Mouse (Mus musculus): ENCODE measurements around the gene Marc2.

Marc2 gene

GRCm38 (mm10) chr1:184857216-184857615 lies 11.0 kb upstream of the Marc2 start:
- no peak for DNase-seq (ENCODE audit: extremely low read depth, insufficient read length, low spot score)

- DNase-seq (ENCODE audit: extremely low read depth, insufficient read length, low spot score): no peak
These were observed 7.7 kb upstream of the Marc2 start for GRCm38 (mm10) chr1:184853922-184854321.

- peak; percentile 55 for DNase-seq (ENCODE audit: extremely low read depth, insufficient read length, low spot score)
These were observed 7.1 kb upstream of the Marc2 start for GRCm38 (mm10) chr1:184853339-184853738.

- peak; percentile 64 for DNase-seq (ENCODE audit: extremely low read depth, insufficient read length, low spot score)
These were observed 5.7 kb upstream of the Marc2 start for GRCm38 (mm10) chr1:184851741-184852618.

- no peak for DNase-seq (ENCODE audit: extremely low read depth, insufficient read length, low spot score)
These were observed 4.9 kb upstream of the Marc2 start for GRCm38 (mm10) chr1:184851166-184851565.

GRCm38 (mm10) chr1:184846973-184847372 lies 722 bp upstream of the Marc2 start:
- DNase-seq (ENCODE audit: extremely low read depth, insufficient read length, low spot score): no peak

- DNase-seq (ENCODE audit: extremely low read depth, insufficient read length, low spot score): peak; percentile 97
These were observed 860 bp downstream of the Marc2 start for GRCm38 (mm10) chr1:184845111-184846071.

GRCm38 (mm10) chr1:184844326-184845066 lies 1.8 kb downstream of the Marc2 start:
- DNase-seq (ENCODE audit: extremely low read depth, insufficient read length, low spot score): peak; percentile 57

GRCm38 (mm10) chr1:184837649-184838048 lies 8.6 kb downstream of the Marc2 start:
- no peak for DNase-seq (ENCODE audit: extremely low read depth, insufficient read length, low spot score)

GRCm38 (mm10) chr1:184836350-184836749 lies 9.9 kb downstream of the Marc2 start:
- no peak for DNase-seq (ENCODE audit: extremely low read depth, insufficient read length, low spot score)

- DNase-seq (ENCODE audit: extremely low read depth, insufficient read length, low spot score): no peak
These were observed 12.8 kb downstream of the Marc2 start for GRCm38 (mm10) chr1:184833499-184833898.

GRCm38 (mm10) chr1:184832211-184832610 lies 14.0 kb downstream of the Marc2 start:
- no peak for DNase-seq (ENCODE audit: extremely low read depth, insufficient read length, low spot score)

- no peak for DNase-seq (ENCODE audit: extremely low read depth, insufficient read length, low spot score)
These were observed 16.4 kb downstream of the Marc2 start for GRCm38 (mm10) chr1:184829897-184830296.

GRCm38 (mm10) chr1:184827175-184827701 lies 19.0 kb downstream of the Marc2 start:
- DNase-seq (ENCODE audit: extremely low read depth, insufficient read length, low spot score): no peak

- DNase-seq (ENCODE audit: extremely low read depth, insufficient read length, low spot score): no peak
These were observed 21.2 kb downstream of the Marc2 start for GRCm38 (mm10) chr1:184825093-184825492.

- peak; percentile 82 for DNase-seq (ENCODE audit: extremely low read depth, insufficient read length, low spot score)
These were observed 21.8 kb downstream of the Marc2 start for GRCm38 (mm10) chr1:184824439-184824851.

- no peak for DNase-seq (ENCODE audit: extremely low read depth, insufficient read length, low spot score)
These were observed 23.6 kb downstream of the Marc2 start for GRCm38 (mm10) chr1:184822678-184823077.

- no peak for DNase-seq (ENCODE audit: extremely low read depth, insufficient read length, low spot score)
These were observed 28.5 kb downstream of the Marc2 start for GRCm38 (mm10) chr1:184817768-184818167.

GRCm38 (mm10) chr1:184811716-184812250 lies 34.5 kb downstream of the Marc2 start:
- no peak for DNase-seq (ENCODE audit: extremely low read depth, insufficient read length, low spot score)
